Mouse (Mus musculus) forebrain, embryonic 16.5 days (tissue): ENCODE measurements around the gene Usp16. TPM values are rescaled to one million over a fixed set of nuclear protein-coding genes. Genes with fewer than 3 reads are reported as not detected.
A peak's percentile ranks its signal among the peaks of the same experiment; 100 is the strongest.

ENCODE experiments used
- ATAC-seq: fragments of 200-750 bp; cut with Nextera tagmentation; 2 replicates; pipeline ENCODE4 v1.8.0; 2017; ENCODE audit warnings: mild to moderate bottlenecking, moderate library complexity
- H3K27ac ChIP-seq: fragments of 300-500 bp; sonication (generic); 2 replicates; pipeline ENCODE4 v1.5.1; 2014; ENCODE audit warnings: low read length, control low read depth
- H3K27me3 ChIP-seq: fragments of 300-500 bp; sonication (generic); replicated peaks from 2 replicates; pipeline ENCODE4 v1.6.1; 2014; ENCODE audit warnings: low read length; ENCODE audit not compliant: control insufficient read depth, insufficient read depth
- H3K36me3 ChIP-seq: fragments of 300-500 bp; sonication (generic); 2 replicates; pipeline ENCODE4 v1.6.1; 2014; ENCODE audit not compliant: control insufficient read depth, insufficient read depth
- H3K4me1 ChIP-seq: fragments of 300-500 bp; sonication (generic); replicated peaks from 2 replicates; pipeline ENCODE4 v1.6.1; 2014; ENCODE audit warnings: low read length; ENCODE audit not compliant: control insufficient read depth, insufficient read depth
- H3K4me2 ChIP-seq: fragments of 300-500 bp; sonication (generic); 2 replicates; pipeline ENCODE4 v1.6.1; 2014; ENCODE audit warnings: mild to moderate bottlenecking, low read length, control low read depth
- H3K4me3 ChIP-seq: fragments of 300-500 bp; sonication (generic); replicated peaks from 2 replicates; pipeline ENCODE4 v1.5.1; 2014; ENCODE audit warnings: mild to moderate bottlenecking, low read length, control low read depth
- H3K9ac ChIP-seq: fragments of 300-500 bp; sonication (generic); replicated peaks from 2 replicates; pipeline ENCODE4 v1.6.1; 2014; ENCODE audit warnings: low read depth, low read length, control low read depth
- H3K9me3 ChIP-seq: fragments of 300-500 bp; sonication (generic); 2 replicates; pipeline ENCODE4 v1.6.1; 2016; ENCODE audit warnings: low read length; ENCODE audit not compliant: control insufficient read depth
- WGBS: fragments of 180-500 bp; shearing (Covaris S2); extraction: QIAGEN DNeasy Blood & Tissue Kit; methylation state at CpG from one replicate; pipeline ENCODE4 v1.1.7; 2014; 5-methylcytosine and 5-hydroxymethylcytosine counted together
- polyA plus RNA-seq: library from polyadenylated mRNA; unstranded; fragments of >200 nt; fragmentation: Nextera tagmentation; extraction: Ambion mirVana; gene quantifications from 2 replicates; pipeline ENCODE4 v1.2.1, GENCODE M21; 2015

The Usp16 gene
- polyA plus RNA-seq, 1 experiment from 2014 or later, result 45.8 TPM

DNA sequence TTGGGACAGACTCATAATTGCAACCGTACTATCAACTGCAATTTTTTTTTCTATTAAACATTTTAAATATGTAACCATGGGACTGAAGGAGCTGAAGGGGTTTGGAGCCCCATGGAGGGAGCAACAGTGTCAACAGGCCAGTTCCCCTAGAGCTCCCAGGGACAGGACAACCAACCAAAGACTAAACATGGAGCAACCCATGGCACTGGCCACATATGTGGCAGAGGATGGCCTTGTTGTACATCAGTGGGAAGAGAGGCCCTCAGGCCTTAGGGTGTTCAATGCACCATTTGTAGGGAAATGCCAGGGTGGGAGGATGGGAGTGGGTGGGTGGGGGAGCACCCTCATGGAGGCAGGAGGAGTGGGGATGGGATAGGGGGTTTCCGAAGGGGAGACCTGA, 42.2 kb downstream of the Usp16 start:
- Histone ChIP-seq H3K9me3 (no peaks in the 10 kb centered on the region), H3K27me3 (no peaks in the 10 kb centered on the region), H3K4me1 (peaks cover 18% of the 10 kb centered on the region), H3K36me3 (peaks cover 11% of the 10 kb centered on the region), H3K9ac (no peak overlapping the region), H3K4me2 (peak overlapping the region; percentile 39), H3K4me3 (no peak overlapping the region), H3K27ac (no peak overlapping the region)
- no peak for ATAC-seq
- WGBS, result 91% methylated on average over 2 of the region's 2 CpGs

GRCm38 (mm10) chr16:87497171-87497570, 42.7 kb downstream of the Usp16 start:
- no peak overlapping the region for H3K4me2 ChIP-seq
- ATAC-seq, result no peak
- H3K27me3 ChIP-seq, result no peaks in the 10 kb centered on the region
- WGBS, result 92% methylated on average over 6 of the region's 6 CpGs
- H3K4me1 ChIP-seq, result peaks cover 18% of the 10 kb centered on the region
- H3K9ac ChIP-seq, result no peak overlapping the region
- peaks cover 11% of the 10 kb centered on the region for H3K36me3 ChIP-seq
- no peak overlapping the region for H3K4me3 ChIP-seq
- H3K9me3 ChIP-seq, result no peaks in the 10 kb centered on the region
- no peak overlapping the region for H3K27ac ChIP-seq

- peaks cover 9% of the 10 kb centered on the region for H3K4me1 ChIP-seq
- no peaks in the 10 kb centered on the region for H3K36me3 ChIP-seq
- H3K4me2 ChIP-seq, result no peak overlapping the region
- no peaks in the 10 kb centered on the region for H3K27me3 ChIP-seq
- 66% methylated on average over 6 of the region's 6 CpGs for WGBS
- H3K27ac ChIP-seq, result no peak overlapping the region
- no peak overlapping the region for H3K4me3 ChIP-seq
- H3K9me3 ChIP-seq, result no peaks in the 10 kb centered on the region
- no peak overlapping the region for H3K9ac ChIP-seq
- ATAC-seq, result no peak
Observed at GRCm38 (mm10) chr16:87499556-87499955, 45.1 kb downstream of the Usp16 start.

GRCm38 (mm10) chr16:87501304-87502078, 47.0 kb downstream of the Usp16 start:
- WGBS, result 71% methylated on average over 13 of the region's 13 CpGs
- ATAC-seq, result peak; percentile 34; the same call in 1 of the 2 replicates
- H3K27ac ChIP-seq, result no peak overlapping the region

GRCm38 (mm10) chr16:87511706-87512105, 57.2 kb downstream of the Usp16 start:
- ATAC-seq, result peak; percentile 27; the same call in 1 of the 2 replicates
- H3K27ac ChIP-seq, result no peak overlapping the region
- H3K4me2 ChIP-seq, result no peak overlapping the region
- H3K36me3 ChIP-seq, result no peaks in the 10 kb centered on the region
- no peak overlapping the region for H3K9ac ChIP-seq
- no peaks in the 10 kb centered on the region for H3K9me3 ChIP-seq
- no peak overlapping the region for H3K4me3 ChIP-seq
- H3K27me3 ChIP-seq, result no peaks in the 10 kb centered on the region
- 51% methylated on average over 5 of the region's 5 CpGs for WGBS
- H3K4me1 ChIP-seq, result 0 out of 2 replicates have a peak, but pooled peaks cover 2% of the 10 kb centered on the region

More at GRCm38 (mm10) chr16:87501304-87502078, 47.0 kb downstream of the Usp16 start:
- H3K9ac ChIP-seq, result no peak overlapping the region
- H3K27me3 ChIP-seq, result no peaks in the 10 kb centered on the region
- no peaks in the 10 kb centered on the region for H3K9me3 ChIP-seq
- no peak overlapping the region for H3K4me3 ChIP-seq
- H3K4me2 ChIP-seq, result no peak overlapping the region
- H3K4me1 ChIP-seq, result peaks cover 6% of the 10 kb centered on the region
- no peaks in the 10 kb centered on the region for H3K36me3 ChIP-seq

DNA sequence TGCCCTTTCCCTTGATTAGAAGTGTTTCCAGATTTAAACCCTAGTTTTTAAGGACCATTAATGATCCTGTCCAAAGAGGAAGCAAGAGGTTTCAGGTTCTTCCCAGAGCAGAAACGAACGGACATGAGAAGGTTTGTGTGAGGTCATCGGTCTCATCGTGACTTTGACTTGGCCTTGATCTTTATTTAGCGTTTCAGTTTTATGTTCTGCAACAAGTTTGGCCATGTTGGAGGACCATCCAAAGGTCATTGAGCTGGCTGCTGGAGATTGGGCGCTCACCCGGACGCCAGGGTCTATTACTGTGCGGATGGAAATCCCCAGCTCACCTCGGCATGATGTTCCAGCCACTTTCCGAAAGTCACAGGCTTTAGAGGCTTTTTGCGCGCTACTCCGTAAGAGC, 57.8 kb downstream of the Usp16 start:
- H3K9me3 ChIP-seq, result no peaks in the 10 kb centered on the region
- H3K27ac ChIP-seq, result no peak overlapping the region
- 0 out of 2 replicates have a peak, but pooled peaks cover 2% of the 10 kb centered on the region for H3K4me1 ChIP-seq
- no peak overlapping the region for H3K9ac ChIP-seq
- no peak overlapping the region for H3K4me3 ChIP-seq
- H3K4me2 ChIP-seq, result no peak overlapping the region
- no peaks in the 10 kb centered on the region for H3K36me3 ChIP-seq
- WGBS, result 96% methylated on average over 14 of the region's 14 CpGs
- ATAC-seq, result no peak
- no peaks in the 10 kb centered on the region for H3K27me3 ChIP-seq

DNA sequence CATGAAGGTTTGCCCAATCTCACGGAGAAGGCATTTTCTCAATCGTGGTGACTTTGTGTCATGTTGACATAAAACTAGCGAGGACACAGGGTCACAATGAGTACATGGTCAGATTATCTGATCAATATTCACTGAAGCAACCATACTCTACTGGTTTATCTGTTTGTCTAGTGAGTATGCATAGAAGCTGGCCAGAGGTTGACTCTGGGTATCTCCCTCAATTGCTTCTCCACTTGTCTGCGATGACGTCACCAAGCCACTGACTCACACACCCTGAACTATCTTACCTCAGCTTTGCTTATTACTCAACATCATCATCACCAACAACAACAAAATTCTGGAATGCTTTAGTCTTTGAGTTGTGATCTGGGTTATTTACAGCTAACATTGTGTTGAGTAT, 69.7 kb downstream of the Usp16 start:
- Histone ChIP-seq H3K27ac (no peak overlapping the region), H3K27me3 (no peaks in the 10 kb centered on the region), H3K4me2 (no peak overlapping the region), H3K4me3 (no peak overlapping the region), H3K4me1 (no peaks in the 10 kb centered on the region), H3K9me3 (no peaks in the 10 kb centered on the region), H3K36me3 (no peaks in the 10 kb centered on the region), H3K9ac (no peak overlapping the region)
- WGBS, result 86% methylated on average over 5 of the region's 5 CpGs
- ATAC-seq, result no peak

DNA sequence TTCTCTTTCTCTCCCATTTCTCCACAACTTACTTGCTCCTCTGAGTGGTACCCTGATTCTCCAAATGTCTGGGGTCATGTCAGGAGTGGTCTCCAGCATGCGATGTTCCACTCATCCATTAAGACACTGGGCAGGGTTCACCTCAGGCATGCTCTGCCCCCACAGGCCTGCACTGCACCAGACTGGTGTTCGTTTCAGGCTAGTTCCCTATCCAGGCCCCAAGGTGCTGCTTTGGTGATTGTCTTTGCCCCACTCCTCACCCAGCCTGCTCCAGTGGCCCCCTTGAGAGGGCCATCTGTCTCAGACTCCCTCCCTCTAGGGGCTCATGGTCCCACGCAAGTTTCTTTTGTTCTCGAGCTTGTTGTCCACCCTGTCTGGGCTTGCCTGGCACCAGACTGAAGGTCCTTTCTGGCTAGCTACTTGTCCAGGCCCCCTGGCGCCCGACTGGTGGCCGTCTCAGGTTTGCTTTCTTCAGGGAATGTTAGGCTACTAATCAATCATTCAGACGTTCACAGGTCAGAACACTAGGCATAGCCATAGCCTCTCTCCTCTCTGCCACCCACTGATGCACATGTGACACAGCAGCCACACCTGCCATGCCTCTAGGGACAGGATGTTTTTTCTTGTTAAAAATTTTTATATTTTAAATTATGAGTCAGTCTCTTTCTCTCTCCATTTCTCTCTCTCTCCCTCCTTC, 73.2 kb downstream of the Usp16 start:
- no peak overlapping the region for H3K27ac ChIP-seq
- WGBS, result 66% methylated on average over 8 of the region's 8 CpGs
- ATAC-seq, result no peak
- no peaks in the 10 kb centered on the region for H3K9me3 ChIP-seq
- H3K4me2 ChIP-seq, result no peak overlapping the region
- H3K4me3 ChIP-seq, result no peak overlapping the region
- H3K27me3 ChIP-seq, result no peaks in the 10 kb centered on the region
- no peaks in the 10 kb centered on the region for H3K36me3 ChIP-seq
- no peaks in the 10 kb centered on the region for H3K4me1 ChIP-seq
- H3K9ac ChIP-seq, result no peak overlapping the region

GRCm38 (mm10) chr16:87528755-87529154, 74.3 kb downstream of the Usp16 start:
- no peaks in the 10 kb centered on the region for H3K9me3 ChIP-seq
- H3K27ac ChIP-seq, result no peak overlapping the region
- H3K4me3 ChIP-seq, result no peak overlapping the region
- no peaks in the 10 kb centered on the region for H3K27me3 ChIP-seq
- H3K4me2 ChIP-seq, result no peak overlapping the region
- ATAC-seq, result no peak
- H3K4me1 ChIP-seq, result no peaks in the 10 kb centered on the region
- no peaks in the 10 kb centered on the region for H3K36me3 ChIP-seq
- no peak overlapping the region for H3K9ac ChIP-seq
- 74% methylated on average over 10 of the region's 10 CpGs for WGBS
